ENCODE assay signal across 9 mouse cellular contexts in genomic region chr6:127853771-127854687, GRCm38 (mm10). TPM values are rescaled to one million over a fixed set of nuclear protein-coding genes. Genes with fewer than 3 reads are reported as not detected.
DNase-seq lines count a peak whose midpoint lies in the region; ATAC-seq and TF ChIP-seq lines count a peak whose summit lies in the region.
"Had no signal": no experiment of that assay in that cellular context is flagged by ENCODE, and none has a peak within 500 bp of the region (broad histone marks: within the 10 kb centered on the region; RNA-seq: fewer than 3 reads in every experiment).

No protein-coding gene starts in this region.

- WGBS in kidney, postnatal 0 days: 22% methylated on average over 16 of the region's 16 CpGs
- 20% methylated on average over 16 of the region's 16 CpGs for WGBS in forebrain, embryonic 16.5 days
- 11% methylated on average over 16 of the region's 16 CpGs for WGBS in limb, embryonic 12.5 days

- no peaks in the 10 kb centered on the region for H3K4me1 ChIP-seq in kidney, postnatal 0 days (replicated peaks; ENCODE audit: insufficient read depth, low read length)
- H3K4me1 ChIP-seq in forebrain, embryonic 16.5 days (replicated peaks; ENCODE audit: control insufficient read depth, insufficient read depth, low read length): peaks cover 25% of the 10 kb centered on the region
- H3K4me1 ChIP-seq in limb, embryonic 12.5 days (replicated peaks): peaks cover 42% of the 10 kb centered on the region

- H3K4me3 ChIP-seq in kidney, postnatal 0 days (replicated peaks; ENCODE audit: low read depth, low read length): no peak overlapping the region
- H3K4me3 ChIP-seq in forebrain, embryonic 16.5 days (replicated peaks; ENCODE audit: low read length): no peak overlapping the region
- H3K4me3 ChIP-seq in limb, embryonic 12.5 days (replicated peaks): no peak overlapping the region

- no peak for TF ChIP-seq CTCF in kidney, postnatal 0 days (IDR thresholded peaks at IDR 0.05; ENCODE audit: low read depth)

- no peaks in the 10 kb centered on the region for H3K27me3 ChIP-seq in kidney, postnatal 0 days (ENCODE audit: insufficient read depth, low read length)
- H3K27me3 ChIP-seq in forebrain, embryonic 16.5 days (replicated peaks; ENCODE audit: control insufficient read depth, insufficient read depth, low read length): no peaks in the 10 kb centered on the region
- H3K27me3 ChIP-seq in limb, embryonic 12.5 days: no peaks in the 10 kb centered on the region

- H3K9me3 ChIP-seq in kidney, postnatal 0 days (replicated peaks; ENCODE audit: low read length): no peaks in the 10 kb centered on the region
- no peaks in the 10 kb centered on the region for H3K9me3 ChIP-seq in forebrain, embryonic 16.5 days (ENCODE audit: control insufficient read depth, low read length)
- H3K9me3 ChIP-seq in limb, embryonic 12.5 days: no peaks in the 10 kb centered on the region

- DNase-seq in kidney, postnatal 0 days (ENCODE audit: low spot score): peak; percentile 33
- DNase-seq in kidney, adult 11 months: no peak
- peak; percentile 54 for DNase-seq in retina, embryonic 14.5 days (ENCODE audit: low spot score)
- DNase-seq in adrenal gland, postnatal 14 days: no peak
- no peak for DNase-seq in kidney, postnatal 14 days
- no peak for DNase-seq in B cell, adult 2 months

- peak overlapping the region; percentile 27; the same call in 1 of the 2 replicates for H3K4me2 ChIP-seq in kidney, postnatal 0 days (ENCODE audit: low read length)
- peak overlapping the region; percentile 1; the same call in 1 of the 2 replicates for H3K4me2 ChIP-seq in forebrain, embryonic 16.5 days (ENCODE audit: low read length)
- H3K4me2 ChIP-seq in limb, embryonic 12.5 days: peak overlapping the region; percentile 21

- no peak overlapping the region for H3K9ac ChIP-seq in kidney, postnatal 0 days (ENCODE audit: low read depth, low read length)
- H3K9ac ChIP-seq in forebrain, embryonic 16.5 days (replicated peaks; ENCODE audit: low read depth, low read length): no peak overlapping the region
- H3K9ac ChIP-seq in limb, embryonic 12.5 days (replicated peaks): no peak overlapping the region

- H3K27ac ChIP-seq in kidney, postnatal 0 days: no peak overlapping the region
- H3K27ac ChIP-seq in forebrain, embryonic 16.5 days (ENCODE audit: low read length): no peak overlapping the region
- peak overlapping the region; percentile 32 for H3K27ac ChIP-seq in limb, embryonic 12.5 days

- H3K36me3 ChIP-seq in kidney, postnatal 0 days (ENCODE audit: insufficient read depth, low read length): no peaks in the 10 kb centered on the region
- H3K36me3 ChIP-seq in forebrain, embryonic 16.5 days (ENCODE audit: control insufficient read depth, insufficient read depth): no peaks in the 10 kb centered on the region
- H3K36me3 ChIP-seq in limb, embryonic 12.5 days: no peaks in the 10 kb centered on the region
- H3K36me3 ChIP-seq: G1E had no signal

- no peak for ATAC-seq in kidney, postnatal 0 days (replicated peaks; ENCODE audit: low FRiP score, low read depth)
- ATAC-seq in forebrain, embryonic 16.5 days: peak; percentile 27; the same call in 1 of the 2 replicates
- ATAC-seq in limb, embryonic 12.5 days (ENCODE audit: insufficient number of reproducible peaks, insufficient read depth, low FRiP score, low TSS enrichment, low read depth): no peak

RNA-seq across cellular contexts. Expression of gene Tspan11, which starts 33.4 kb away (rescaled TPM):
- polyA plus RNA-seq in kidney, postnatal 0 days (2015; fragmentation: Nextera tagmentation; extraction: Ambion mirVana): 5.6 and 6.7 TPM in 2 replicates
- 9.6 and 12.5 TPM in 2 replicates for polyA plus RNA-seq in forebrain, embryonic 16.5 days (2015; fragmentation: Nextera tagmentation; extraction: Ambion mirVana)
- 14.9 and 15.7 TPM in 2 replicates for polyA plus RNA-seq in limb, embryonic 12.5 days (2016; fragmentation: Nextera tagmentation; extraction: Ambion mirVana)
- 4.5 and 5.2 TPM in 2 replicates for total RNA-seq in adrenal gland, postnatal 14 days (2021)
- polyA plus RNA-seq: G1E had no signal

Comparison
In these comparisons a context has a peak if more than half of its experiments do, and no peak if none do; other contexts are left out.
1. DNase-seq: peak in kidney, postnatal 0 days (single experiment) and retina, embryonic 14.5 days (single experiment); none in kidney, adult 11 months (single experiment), adrenal gland, postnatal 14 days (single experiment), kidney, postnatal 14 days (single experiment) and B cell, adult 2 months (0 of 2).
2. Peak in every context shown above with its lines, with median percentiles within 50 percentile points of each other: H3K4me2 ChIP-seq.